Mouse (Mus musculus) liver, embryonic 15.5 days (tissue): ENCODE results near the gene Aldh6a1. TPM values are rescaled to one million over a fixed set of nuclear protein-coding genes. Genes with fewer than 3 reads are reported as not detected.

Experiments
- ATAC-seq: fragments of 200-750 bp; cut with Nextera tagmentation; 2 replicates; pipeline ENCODE4 v1.8.0; 2017; ENCODE audit warnings: moderate number of reproducible peaks, mild to moderate bottlenecking, moderate library complexity; ENCODE audit not compliant: insufficient read depth
- H3K27ac ChIP-seq: fragments of 300-500 bp; sonication (generic); replicated peaks from 2 replicates; pipeline ENCODE4 v1.5.1; 2015; ENCODE audit warnings: mild to moderate bottlenecking, inconsistent platforms
- H3K27me3 ChIP-seq: fragments of 300-500 bp; sonication (generic); 2 replicates; pipeline ENCODE4 v1.6.1; 2015; ENCODE audit warnings: mild to moderate bottlenecking, inconsistent platforms
- H3K36me3 ChIP-seq: fragments of 300-500 bp; sonication (generic); replicated peaks from 2 replicates; pipeline ENCODE4 v1.6.1; 2015; ENCODE audit warnings: moderate library complexity, mild to moderate bottlenecking, inconsistent platforms
- H3K4me1 ChIP-seq: fragments of 300-500 bp; sonication (generic); replicated peaks from 2 replicates; pipeline ENCODE4 v1.6.1; 2015; ENCODE audit warnings: inconsistent platforms
- H3K4me2 ChIP-seq: fragments of 300-500 bp; sonication (generic); 2 replicates; pipeline ENCODE4 v1.6.1; 2015; ENCODE audit warnings: moderate library complexity, mild to moderate bottlenecking, inconsistent platforms
- H3K4me3 ChIP-seq: fragments of 300-500 bp; sonication (generic); replicated peaks from 2 replicates; pipeline ENCODE4 v1.5.1; 2015; ENCODE audit warnings: mild to moderate bottlenecking, inconsistent platforms
- H3K9ac ChIP-seq: fragments of 300-500 bp; sonication (generic); 2 replicates; pipeline ENCODE4 v1.6.1; 2015; ENCODE audit warnings: moderate library complexity, mild to moderate bottlenecking, inconsistent platforms
- H3K9me3 ChIP-seq: fragments of 300-500 bp; sonication (generic); replicated peaks from 2 replicates; pipeline ENCODE4 v1.6.1; 2016; ENCODE audit warnings: inconsistent platforms
- WGBS: fragments of 180-500 bp; shearing (Covaris S2); methylation state at CpG from one replicate; pipeline ENCODE4 v1.1.7; 2015; ENCODE audit warnings: mixed read lengths; ENCODE audit not compliant: insufficient replicate concordance; 5-methylcytosine and 5-hydroxymethylcytosine counted together
- polyA plus RNA-seq: library from polyadenylated mRNA; unstranded; fragments of >200 nt; fragmentation: Nextera tagmentation; extraction: Ambion mirVana; gene quantifications from 2 replicates; pipeline ENCODE4 v1.2.1, GENCODE M21; 2015

Gene Aldh6a1
- polyA plus RNA-seq, 1 experiment from 2014 or later, result 33.7 TPM

DNA sequence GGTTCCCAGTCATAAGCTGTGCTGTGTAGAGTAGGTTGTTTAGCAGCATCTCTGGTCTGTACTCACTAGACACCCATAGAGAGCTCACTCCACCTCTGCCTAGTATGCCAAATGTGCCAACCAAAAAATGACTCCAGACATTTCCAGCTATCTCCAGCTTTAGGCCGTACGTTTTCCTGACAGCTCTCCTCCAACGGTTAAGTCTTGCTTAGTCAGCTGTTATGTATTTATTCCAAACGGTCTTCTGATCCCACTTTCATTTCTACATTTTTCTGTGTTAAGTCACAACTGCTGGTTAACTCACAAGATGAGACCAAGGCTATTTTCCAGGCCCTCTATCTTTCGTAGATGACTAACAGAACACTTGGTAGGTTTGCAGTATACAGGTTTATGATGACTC, 52.2 kb downstream of the Aldh6a1 start:
- no peak overlapping the region for H3K4me2 ChIP-seq
- no peaks in the 10 kb centered on the region for H3K27me3 ChIP-seq
- ATAC-seq, result no peak
- no peaks in the 10 kb centered on the region for H3K36me3 ChIP-seq
- no peak overlapping the region for H3K27ac ChIP-seq
- H3K9ac ChIP-seq, result no peak overlapping the region
- no peak overlapping the region for H3K4me3 ChIP-seq
- H3K9me3 ChIP-seq, result no peaks in the 10 kb centered on the region
- H3K4me1 ChIP-seq, result peaks cover 14% of the 10 kb centered on the region
- 77% methylated on average over 5 of the region's 5 CpGs for WGBS

DNA sequence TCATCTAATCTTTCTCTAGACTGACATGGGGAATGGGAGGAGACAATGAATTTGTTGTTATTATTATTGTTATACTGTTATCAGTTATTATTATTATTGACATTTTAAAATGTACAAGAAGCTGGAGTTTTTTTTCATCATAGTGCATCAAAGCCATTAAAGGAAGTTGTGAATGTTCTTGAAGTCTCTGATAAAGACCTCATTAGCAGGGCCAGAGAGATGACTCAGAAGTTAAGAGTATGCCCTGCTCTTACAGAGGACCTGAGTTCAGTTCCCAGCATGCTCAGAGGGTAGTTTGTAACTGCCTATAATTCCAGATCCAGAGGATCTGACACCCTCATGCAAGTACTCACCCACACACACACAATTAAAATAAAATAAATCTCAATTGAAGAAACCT, 53.1 kb downstream of the Aldh6a1 start:
- ATAC-seq, result no peak
- Histone ChIP-seq H3K4me3 (no peak overlapping the region), H3K4me2 (no peak overlapping the region), H3K9ac (no peak overlapping the region), H3K27me3 (no peaks in the 10 kb centered on the region), H3K27ac (no peak overlapping the region), H3K4me1 (peaks cover 14% of the 10 kb centered on the region), H3K9me3 (no peaks in the 10 kb centered on the region), H3K36me3 (0 out of 2 replicates have a peak, but pooled peaks cover 3% of the 10 kb centered on the region)

- no peak overlapping the region; the same call in 1 of the 2 replicates for H3K27ac ChIP-seq
- H3K9ac ChIP-seq, result no peak overlapping the region
- peaks cover 14% of the 10 kb centered on the region for H3K4me1 ChIP-seq
- 71% methylated on average over 14 of the region's 14 CpGs for WGBS
- H3K9me3 ChIP-seq, result no peaks in the 10 kb centered on the region
- no peak overlapping the region for H3K4me2 ChIP-seq
- peak; percentile 51; the same call in 1 of the 2 replicates for ATAC-seq
- H3K27me3 ChIP-seq, result no peaks in the 10 kb centered on the region
- H3K4me3 ChIP-seq, result no peak overlapping the region
- peaks cover 6% of the 10 kb centered on the region; the same call in 1 of the 2 replicates for H3K36me3 ChIP-seq
These were observed 53.7 kb downstream of the Aldh6a1 start for GRCm38 (mm10) chr12:84396947-84397679.

GRCm38 (mm10) chr12:84393847-84394246, 57.0 kb downstream of the Aldh6a1 start:
- peaks cover 12% of the 10 kb centered on the region; the same call in 1 of the 2 replicates for H3K36me3 ChIP-seq
- no peaks in the 10 kb centered on the region for H3K9me3 ChIP-seq
- peaks cover 4% of the 10 kb centered on the region for H3K4me1 ChIP-seq
- H3K9ac ChIP-seq, result no peak overlapping the region
- WGBS, result 80% methylated on average over 5 of the region's 5 CpGs
- H3K4me2 ChIP-seq, result no peak overlapping the region
- no peak for ATAC-seq
- no peak overlapping the region for H3K4me3 ChIP-seq
- no peak overlapping the region for H3K27ac ChIP-seq
- no peaks in the 10 kb centered on the region for H3K27me3 ChIP-seq

DNA sequence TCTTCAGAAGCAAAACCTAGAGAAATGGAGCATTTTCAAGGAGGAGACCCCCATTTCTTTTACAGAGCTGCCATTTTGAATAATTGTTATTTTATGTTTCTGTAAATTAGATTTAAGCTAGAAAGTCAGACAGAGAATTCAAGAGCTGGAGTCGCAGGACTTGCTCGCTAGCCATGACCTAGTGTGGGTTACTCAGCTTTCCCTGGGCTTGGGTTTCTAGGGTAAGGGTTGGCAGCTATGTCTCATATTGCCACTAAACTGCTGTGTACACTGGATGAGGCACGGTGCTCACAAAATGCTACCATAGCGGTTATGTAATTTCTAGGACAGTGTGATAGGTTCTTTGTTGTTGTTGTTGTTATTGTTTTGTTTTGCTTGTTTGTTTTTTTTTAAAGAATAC, 58.1 kb downstream of the Aldh6a1 start:
- WGBS, result 85% methylated on average over 4 of the region's 4 CpGs
- peaks cover 12% of the 10 kb centered on the region; the same call in 1 of the 2 replicates for H3K36me3 ChIP-seq

DNA sequence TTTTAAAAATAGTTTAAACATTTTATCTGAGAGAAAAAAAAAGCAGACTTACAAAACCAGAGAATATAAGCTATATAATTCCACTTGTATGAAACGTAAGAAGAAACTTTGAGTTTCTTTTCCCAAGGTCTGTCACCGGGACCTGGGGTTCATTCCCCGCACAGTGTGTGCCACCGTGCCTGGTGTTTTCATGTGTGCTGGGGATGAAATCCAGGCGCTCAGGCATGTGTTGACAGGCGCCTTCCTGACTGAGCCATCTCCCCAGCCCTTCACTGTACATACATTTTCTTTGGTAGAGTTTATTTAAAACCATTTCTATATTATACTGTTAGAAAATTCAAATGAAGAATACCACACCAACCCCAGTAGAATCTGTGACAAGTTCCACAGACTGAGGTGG, 60.5 kb downstream of the Aldh6a1 start:
- Histone ChIP-seq H3K27me3 (no peaks in the 10 kb centered on the region), H3K4me2 (no peak overlapping the region), H3K9ac (no peak overlapping the region), H3K4me1 (peaks cover 16% of the 10 kb centered on the region), H3K27ac (no peak overlapping the region), H3K9me3 (no peaks in the 10 kb centered on the region), H3K4me3 (no peak overlapping the region), H3K36me3 (peaks cover 16% of the 10 kb centered on the region; the same call in 1 of the 2 replicates)
- WGBS, result 68% methylated on average over 6 of the region's 6 CpGs
- no peak for ATAC-seq

More for the DNA sequence above, 58.1 kb downstream of the Aldh6a1 start:
- H3K27me3 ChIP-seq, result no peaks in the 10 kb centered on the region
- no peak overlapping the region for H3K4me3 ChIP-seq
- peaks cover 11% of the 10 kb centered on the region for H3K4me1 ChIP-seq
- H3K9me3 ChIP-seq, result no peaks in the 10 kb centered on the region
- no peak overlapping the region for H3K27ac ChIP-seq
- H3K9ac ChIP-seq, result no peak overlapping the region
- no peak for ATAC-seq
- no peak overlapping the region for H3K4me2 ChIP-seq

- no peaks in the 10 kb centered on the region for H3K27me3 ChIP-seq
- H3K9me3 ChIP-seq, result no peaks in the 10 kb centered on the region
- 23% methylated on average over 14 of the region's 14 CpGs for WGBS
- peaks cover 16% of the 10 kb centered on the region; the same call in 1 of the 2 replicates for H3K36me3 ChIP-seq
- no peak overlapping the region for H3K27ac ChIP-seq
- ATAC-seq, result no peak
- H3K4me3 ChIP-seq, result no peak overlapping the region
- H3K4me1 ChIP-seq, result peaks cover 29% of the 10 kb centered on the region
- H3K9ac ChIP-seq, result no peak overlapping the region
- H3K4me2 ChIP-seq, result no peak overlapping the region; the same call in 1 of the 2 replicates
These were observed 61.9 kb downstream of the Aldh6a1 start for GRCm38 (mm10) chr12:84388774-84389400.

DNA sequence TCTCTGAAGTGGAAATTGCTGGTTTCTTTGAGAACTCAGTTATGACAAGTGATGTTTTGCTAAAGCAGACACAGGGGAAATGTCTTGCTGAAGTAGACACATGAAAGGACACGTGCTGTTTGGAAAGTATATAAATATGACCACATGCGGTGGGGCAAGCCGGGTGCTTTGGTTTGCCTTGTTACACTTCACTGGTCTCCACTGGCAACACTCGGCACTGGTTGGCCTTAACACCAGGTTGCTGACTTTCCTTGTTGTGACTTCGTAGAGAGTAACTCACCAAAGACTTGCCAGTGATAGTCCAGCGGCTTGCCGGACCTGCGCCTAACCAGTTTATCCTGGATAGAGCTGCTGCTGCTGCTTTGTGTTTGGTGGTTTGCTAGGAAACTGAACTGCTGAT, 62.7 kb downstream of the Aldh6a1 start:
- no peak for ATAC-seq
- Histone ChIP-seq H3K27ac (no peak overlapping the region), H3K9me3 (no peaks in the 10 kb centered on the region), H3K36me3 (peaks cover 17% of the 10 kb centered on the region; the same call in 1 of the 2 replicates), H3K4me3 (no peak overlapping the region), H3K4me1 (peaks cover 30% of the 10 kb centered on the region), H3K27me3 (no peaks in the 10 kb centered on the region), H3K9ac (no peak overlapping the region), H3K4me2 (no peak overlapping the region)
- 81% methylated on average over 8 of the region's 8 CpGs for WGBS

DNA sequence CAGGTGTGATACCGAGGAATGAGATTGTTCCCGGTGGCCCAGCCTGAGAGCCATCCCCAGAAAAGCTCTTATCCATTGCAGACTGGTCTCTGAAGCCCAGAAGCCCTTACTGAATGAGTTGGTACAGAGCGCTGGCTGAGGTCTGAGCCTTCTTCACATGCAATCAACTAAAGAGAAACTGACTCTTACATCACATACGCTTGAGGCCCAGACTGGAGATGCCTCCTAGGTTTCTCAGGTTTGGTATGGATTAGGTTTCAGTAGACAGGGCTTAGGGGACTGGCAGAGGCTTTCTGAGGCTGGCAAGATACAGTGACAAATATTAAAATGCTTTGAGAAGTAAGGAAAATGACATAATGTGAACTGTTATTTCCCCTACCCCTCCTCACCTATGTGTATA, 65.4 kb downstream of the Aldh6a1 start:
- H3K9ac ChIP-seq, result no peak overlapping the region

DNA sequence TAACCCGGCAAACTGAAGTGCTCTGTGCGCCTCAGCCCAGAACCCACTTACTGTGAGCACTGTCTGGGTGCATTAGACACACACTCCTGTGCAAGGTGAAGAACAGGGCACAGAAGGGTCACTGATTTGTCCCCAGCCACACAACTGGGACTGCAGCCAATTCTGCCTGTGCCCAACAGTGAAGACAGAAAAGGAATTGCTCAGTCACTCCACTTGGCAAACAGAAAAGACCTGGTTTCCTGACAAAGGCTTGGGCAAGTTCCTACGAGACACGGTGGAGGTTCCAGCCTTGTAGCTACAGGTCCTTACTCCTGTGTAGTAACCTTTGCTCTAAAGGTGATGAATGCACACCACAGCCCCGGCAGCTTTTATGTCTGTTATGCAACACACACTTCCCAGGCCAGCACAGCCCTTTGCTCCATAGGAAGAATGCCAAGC, 66.1 kb downstream of the Aldh6a1 start:
- peak; percentile 61; the same call in 1 of the 2 replicates for ATAC-seq
- H3K27ac ChIP-seq, result 0 out of 2 replicates have a peak overlapping the region, but pooled peaks have one; percentile 53
- 0 out of 2 replicates have a peak, but pooled peaks cover 8% of the 10 kb centered on the region for H3K36me3 ChIP-seq
- no peaks in the 10 kb centered on the region for H3K27me3 ChIP-seq
- no peaks in the 10 kb centered on the region for H3K9me3 ChIP-seq
- WGBS, result 64% methylated on average over 5 of the region's 5 CpGs
- H3K4me2 ChIP-seq, result no peak overlapping the region
- H3K9ac ChIP-seq, result no peak overlapping the region
- no peak overlapping the region for H3K4me3 ChIP-seq
- H3K4me1 ChIP-seq, result peaks cover 32% of the 10 kb centered on the region

More for the DNA sequence above, 65.4 kb downstream of the Aldh6a1 start:
- Histone ChIP-seq H3K4me1 (peaks cover 30% of the 10 kb centered on the region), H3K27me3 (no peaks in the 10 kb centered on the region), H3K36me3 (0 out of 2 replicates have a peak, but pooled peaks cover 8% of the 10 kb centered on the region), H3K27ac (peak overlapping the region; percentile 41; the same call in 1 of the 2 replicates), H3K9me3 (no peaks in the 10 kb centered on the region), H3K4me3 (no peak overlapping the region), H3K4me2 (no peak overlapping the region)
- ATAC-seq, result no peak
- WGBS, result 82% methylated on average over 4 of the region's 4 CpGs

- H3K36me3 ChIP-seq, result peaks cover 17% of the 10 kb centered on the region; the same call in 1 of the 2 replicates
- no peaks in the 10 kb centered on the region for H3K9me3 ChIP-seq
- no peaks in the 10 kb centered on the region for H3K27me3 ChIP-seq
- no peak for ATAC-seq
- H3K27ac ChIP-seq, result no peak overlapping the region
- H3K4me1 ChIP-seq, result peaks cover 22% of the 10 kb centered on the region
- 74% methylated on average over 4 of the region's 4 CpGs for whole genome bisulfite sequencing
- no peak overlapping the region for H3K4me2 ChIP-seq
- no peak overlapping the region for H3K9ac ChIP-seq
- H3K4me3 ChIP-seq, result no peak overlapping the region
These were observed 68.4 kb downstream of the Aldh6a1 start for GRCm38 (mm10) chr12:84382369-84382768.
